Mouse (Mus musculus): ENCODE results near the gene Trim66. TPM values are rescaled to one million over a fixed set of nuclear protein-coding genes. Genes with fewer than 3 reads are reported as not detected.

Trim66 gene
- polyA plus RNA-seq, 1 experiment from 2014 or later, result 0.92 TPM

DNA sequence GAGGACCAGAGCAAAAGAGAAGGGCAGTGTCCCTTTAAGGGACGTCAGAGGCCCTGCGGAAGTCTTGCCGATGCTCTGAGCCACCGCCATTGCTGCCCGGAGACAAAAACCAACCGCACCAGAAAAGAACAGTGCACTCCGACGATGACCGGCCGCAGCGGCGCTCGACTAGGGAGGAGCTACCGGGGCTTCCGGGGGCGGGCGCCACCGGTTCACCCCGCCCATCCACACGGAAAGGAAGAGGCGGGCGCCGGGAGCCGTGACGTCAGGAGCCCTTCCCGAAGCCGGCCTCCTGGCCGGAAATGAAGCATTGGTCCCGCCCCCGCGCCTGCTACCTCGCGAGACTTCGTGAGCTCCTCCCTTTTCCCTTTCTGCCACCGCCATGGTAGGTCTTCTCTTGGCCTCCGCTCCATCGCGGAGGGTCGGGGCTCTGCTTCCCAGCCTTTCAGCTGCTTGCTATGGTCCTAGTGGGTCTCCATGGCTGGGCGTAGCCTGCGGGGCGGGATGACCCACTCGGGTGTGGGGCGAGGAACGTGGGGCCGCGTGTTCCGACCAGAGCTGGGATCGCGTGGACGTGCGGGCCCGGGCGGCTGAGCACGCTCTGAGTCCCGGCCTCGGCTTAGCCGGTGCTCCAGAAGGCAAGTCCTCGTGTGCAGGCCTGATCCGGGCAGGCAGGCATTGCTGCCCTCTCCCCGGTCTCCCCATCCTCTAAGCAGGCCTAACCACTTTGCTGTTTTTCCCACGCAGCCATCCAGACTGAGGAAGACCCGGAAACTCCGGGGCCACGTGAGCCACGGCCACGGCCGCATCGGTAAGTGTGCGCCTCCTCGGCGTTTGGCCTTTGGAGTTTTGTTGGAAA lies 11.1 kb upstream of the Trim66 start, which contains the start of gene Rpl27a:
Rpl27a (plus strand) TSS at position 310 of the 859 bp plus-strand sequence.
- Histone ChIP-seq H3K4me2 (peak within 1 kb of the TSS; percentile 86), H3K9ac (peak within 1 kb of the TSS; percentile 100), H3K9me3 (no peaks in the 10 kb centered on the region), H3K4me3 (peak within 1 kb of the TSS; percentile 97), H3K27ac (peak within 1 kb of the TSS; percentile 92), H3K4me1 (peaks cover 27% of the 10 kb centered on the region), H3K27me3 (replicated peaks) (no peaks in the 10 kb centered on the region), H3K36me3 (replicated peaks) (peaks cover 23% of the 10 kb centered on the region; the same call in 1 of the 2 replicates)
- under 1% methylated on average over 68 of the region's 72 CpGs for WGBS
- peak; percentile 96 for ATAC-seq (replicated peaks)

DNA sequence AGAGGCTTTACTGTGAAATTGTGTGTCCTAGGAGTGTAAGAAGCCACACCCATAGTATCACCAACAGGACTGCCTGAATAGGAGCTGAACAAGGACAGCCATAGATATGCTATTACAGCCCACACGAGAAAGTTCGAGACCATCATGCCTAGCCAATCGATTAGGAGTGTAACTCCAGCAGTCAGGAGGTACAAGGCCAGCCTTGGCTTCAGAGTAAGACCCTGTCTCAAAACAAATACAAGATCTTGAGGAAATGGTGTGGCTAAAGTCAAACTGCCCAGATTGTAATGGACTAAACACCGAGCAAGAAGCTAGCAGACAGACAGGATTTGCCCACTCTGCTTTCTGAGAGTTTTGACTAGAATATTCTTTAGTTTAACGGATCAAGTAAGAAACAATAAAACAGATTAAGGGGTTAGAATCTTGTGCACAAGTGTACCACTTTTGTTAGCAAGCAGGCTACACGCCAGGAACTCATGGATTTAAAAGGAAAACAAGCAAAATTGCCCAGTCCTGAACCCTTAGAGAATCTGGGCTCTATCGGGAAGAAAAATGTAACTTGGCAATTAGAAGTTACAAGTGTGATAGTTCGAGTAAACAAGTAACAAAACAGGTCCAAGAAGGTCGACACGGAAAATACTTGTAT lies 10.2 kb upstream of the Trim66 start:
- 18% methylated on average over 10 of the region's 10 CpGs for WGBS
- Histone ChIP-seq H3K9me3 (no peaks in the 10 kb centered on the region), H3K4me3 (peak overlapping the region; percentile 97), H3K27me3 (replicated peaks) (no peaks in the 10 kb centered on the region), H3K4me1 (peaks cover 27% of the 10 kb centered on the region), H3K4me2 (peak overlapping the region; percentile 68), H3K36me3 (replicated peaks) (peaks cover 22% of the 10 kb centered on the region; the same call in 1 of the 2 replicates), H3K27ac (peak overlapping the region; percentile 92), H3K9ac (peak overlapping the region; percentile 63)
- ATAC-seq (replicated peaks), result no peak

DNA sequence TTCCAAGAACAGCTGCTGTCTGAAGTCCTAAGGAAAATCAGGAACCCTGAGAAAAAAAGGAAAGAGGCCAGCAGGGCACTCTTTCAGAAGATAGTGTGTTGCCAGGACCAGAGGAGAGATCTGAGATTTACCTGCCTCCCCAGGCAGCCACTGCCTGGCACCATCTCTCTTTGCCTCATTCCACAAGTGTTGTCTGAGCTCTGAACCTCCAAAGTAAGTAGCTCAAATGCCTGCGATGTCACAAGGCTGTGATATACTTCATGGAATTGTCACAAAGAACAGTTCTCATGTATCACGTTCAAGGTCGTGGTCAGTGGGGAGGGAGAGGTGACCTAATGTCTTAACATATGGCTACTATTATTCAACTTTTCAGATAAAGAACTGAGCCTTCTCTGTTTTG lies 8.6 kb upstream of the Trim66 start:
- ATAC-seq (replicated peaks), result no peak
- H3K4me3 ChIP-seq, result no peak overlapping the region
- no peak overlapping the region for H3K9ac ChIP-seq
- H3K4me1 ChIP-seq, result peaks cover 27% of the 10 kb centered on the region
- H3K27me3 ChIP-seq (replicated peaks), result no peaks in the 10 kb centered on the region
- H3K36me3 ChIP-seq (replicated peaks), result peaks cover 7% of the 10 kb centered on the region; the same call in 1 of the 2 replicates
- 93% methylated on average over 3 of the region's 3 CpGs for WGBS
- no peak overlapping the region for H3K4me2 ChIP-seq
- H3K9me3 ChIP-seq, result no peaks in the 10 kb centered on the region
- H3K27ac ChIP-seq, result no peak overlapping the region

DNA sequence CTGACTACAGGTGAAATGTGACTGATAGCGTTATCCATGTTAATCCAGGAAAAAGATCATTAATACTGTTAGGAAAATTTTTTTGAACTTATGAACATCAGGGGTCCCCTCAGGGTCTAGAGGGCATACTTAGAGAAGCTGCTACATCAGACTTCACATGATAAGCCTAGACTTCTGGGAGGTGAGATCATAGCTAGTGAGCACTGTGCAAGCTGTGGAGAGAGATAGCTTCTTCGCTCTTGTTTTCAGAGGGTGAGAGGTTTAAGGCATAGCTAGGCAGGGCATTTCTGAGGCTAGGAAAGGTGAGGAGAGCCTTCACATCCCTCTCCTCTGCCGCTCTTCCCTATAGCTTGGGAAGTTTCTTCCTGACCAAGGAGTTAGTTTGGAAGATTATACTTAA lies 3.9 kb upstream of the Trim66 start:
- Histone ChIP-seq H3K36me3 (replicated peaks) (no peaks in the 10 kb centered on the region), H3K9ac (no peak overlapping the region), H3K27me3 (replicated peaks) (no peaks in the 10 kb centered on the region), H3K27ac (no peak overlapping the region), H3K4me1 (peaks cover 11% of the 10 kb centered on the region), H3K4me3 (no peak overlapping the region), H3K4me2 (no peak overlapping the region), H3K9me3 (no peaks in the 10 kb centered on the region)
- WGBS, result 96% methylated on average over 3 of the region's 3 CpGs
- ATAC-seq (replicated peaks), result no peak

DNA sequence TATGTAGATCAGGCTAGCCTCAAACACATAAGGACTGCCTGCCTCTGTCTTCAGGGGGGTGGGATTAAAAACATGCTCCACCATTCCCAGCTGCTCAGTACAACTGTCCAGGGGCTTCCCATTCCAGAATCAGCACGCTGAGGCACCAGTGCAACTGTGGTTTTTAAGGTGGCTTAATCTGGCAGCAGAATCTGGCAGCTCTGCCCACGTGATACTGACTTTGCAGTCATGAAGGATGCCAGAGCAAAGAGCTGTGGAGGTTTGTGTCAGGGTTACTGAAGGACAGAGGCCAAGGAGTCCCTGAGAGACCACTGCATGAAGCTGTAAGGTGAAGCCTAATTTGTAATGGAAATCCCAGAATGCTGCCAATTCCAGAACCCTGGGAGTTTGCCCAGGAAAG lies 2.9 kb upstream of the Trim66 start:
- H3K9me3 ChIP-seq, result no peaks in the 10 kb centered on the region
- ATAC-seq (replicated peaks), result no peak
- H3K27me3 ChIP-seq (replicated peaks), result no peaks in the 10 kb centered on the region
- H3K4me2 ChIP-seq, result no peak overlapping the region
- 69% methylated on average over 2 of the region's 2 CpGs for WGBS
- no peaks in the 10 kb centered on the region for H3K36me3 ChIP-seq (replicated peaks)
- H3K9ac ChIP-seq, result no peak overlapping the region
- H3K4me1 ChIP-seq, result peaks cover 14% of the 10 kb centered on the region
- H3K4me3 ChIP-seq, result no peak overlapping the region
- H3K27ac ChIP-seq, result no peak overlapping the region

DNA sequence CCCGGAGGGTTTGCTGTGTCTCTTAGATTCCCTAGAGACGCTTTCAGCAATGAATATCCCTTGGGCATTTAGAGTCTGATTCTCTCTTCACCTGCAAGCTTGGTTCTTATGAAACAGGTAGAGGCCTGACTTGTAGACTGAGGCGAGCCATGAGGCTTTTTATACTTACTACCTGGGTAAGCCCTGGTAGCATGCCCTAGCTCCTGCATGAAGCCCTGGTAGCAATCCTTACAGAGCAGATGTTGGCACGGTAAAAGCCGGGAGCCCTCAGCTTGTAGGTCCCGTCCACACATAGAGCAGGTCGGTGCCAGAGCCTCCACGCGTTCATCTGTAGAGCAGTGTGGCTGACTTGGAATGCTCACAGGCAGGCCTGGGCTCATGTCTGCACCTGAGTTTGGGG lies 362 bp downstream of the Trim66 start:
- WGBS, result 38% methylated on average over 9 of the region's 9 CpGs
- peak; percentile 53 for ATAC-seq (replicated peaks)
- no peak overlapping the region for H3K9ac ChIP-seq

DNA sequence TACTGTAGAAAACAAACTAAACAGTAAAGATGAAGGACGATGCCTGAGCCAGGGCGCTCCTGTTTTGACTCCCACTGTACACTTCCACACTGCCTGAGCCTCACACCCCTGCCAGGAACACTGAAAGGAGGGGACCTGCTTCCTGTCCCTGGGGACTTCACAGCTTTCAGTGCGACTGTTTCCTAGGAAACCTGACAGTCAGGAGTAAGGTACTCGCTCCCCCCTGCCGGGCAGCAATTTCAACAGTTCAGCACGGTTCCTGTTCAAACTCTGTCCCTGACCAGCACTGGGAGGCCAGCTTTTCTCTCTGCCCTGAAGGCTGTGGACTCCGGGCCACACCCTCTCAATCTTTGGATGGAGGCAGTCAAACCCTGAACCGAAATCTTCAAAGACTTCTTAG lies 815 bp downstream of the Trim66 start:
- no peaks in the 10 kb centered on the region for H3K36me3 ChIP-seq (replicated peaks)
- H3K4me2 ChIP-seq, result peak overlapping the region; percentile 25
- no peaks in the 10 kb centered on the region for H3K27me3 ChIP-seq (replicated peaks)
- H3K9me3 ChIP-seq, result no peaks in the 10 kb centered on the region
- ATAC-seq (replicated peaks), result peak; percentile 80
- peak overlapping the region; percentile 44; the same call in 1 of the 2 replicates for H3K27ac ChIP-seq
- 3% methylated on average over 8 of the region's 8 CpGs for WGBS
- H3K9ac ChIP-seq, result no peak overlapping the region
- H3K4me1 ChIP-seq, result peaks cover 14% of the 10 kb centered on the region
- H3K4me3 ChIP-seq, result no peak overlapping the region

More for the DNA sequence above, 362 bp downstream of the Trim66 start:
- Histone ChIP-seq H3K27me3 (replicated peaks) (no peaks in the 10 kb centered on the region), H3K9me3 (no peaks in the 10 kb centered on the region), H3K4me3 (no peak overlapping the region), H3K4me2 (peak overlapping the region; percentile 25; the same call in 1 of the 2 replicates), H3K36me3 (replicated peaks) (no peaks in the 10 kb centered on the region), H3K27ac (peak overlapping the region; percentile 44; the same call in 1 of the 2 replicates), H3K4me1 (peaks cover 14% of the 10 kb centered on the region)

DNA sequence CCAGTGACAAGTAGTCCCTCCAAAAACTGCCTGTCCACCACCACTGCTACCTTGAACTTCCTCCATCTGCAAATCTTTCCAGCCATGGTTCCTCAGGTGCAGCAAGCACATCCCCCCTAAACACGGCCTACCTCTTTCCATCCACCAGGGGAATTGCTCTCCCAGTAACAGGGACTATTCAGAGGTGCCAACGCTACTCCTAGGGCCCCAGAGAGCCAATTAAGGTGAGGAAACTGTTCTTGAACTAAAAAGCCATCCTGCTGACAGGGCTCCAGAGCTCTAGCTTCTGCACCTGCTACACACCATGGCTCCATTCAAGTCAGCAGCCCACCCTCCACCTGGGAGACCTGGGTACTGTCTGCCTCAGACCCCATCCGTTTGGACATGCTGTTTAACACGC lies 10.4 kb downstream of the Trim66 start:
- no peak for ATAC-seq (replicated peaks)
- Histone ChIP-seq H3K4me1 (peaks cover 19% of the 10 kb centered on the region), H3K36me3 (replicated peaks) (no peaks in the 10 kb centered on the region), H3K27me3 (replicated peaks) (no peaks in the 10 kb centered on the region), H3K27ac (no peak overlapping the region), H3K9ac (no peak overlapping the region), H3K4me3 (no peak overlapping the region), H3K4me2 (no peak overlapping the region), H3K9me3 (no peaks in the 10 kb centered on the region)
- 46% methylated on average over 4 of the region's 4 CpGs for WGBS

DNA sequence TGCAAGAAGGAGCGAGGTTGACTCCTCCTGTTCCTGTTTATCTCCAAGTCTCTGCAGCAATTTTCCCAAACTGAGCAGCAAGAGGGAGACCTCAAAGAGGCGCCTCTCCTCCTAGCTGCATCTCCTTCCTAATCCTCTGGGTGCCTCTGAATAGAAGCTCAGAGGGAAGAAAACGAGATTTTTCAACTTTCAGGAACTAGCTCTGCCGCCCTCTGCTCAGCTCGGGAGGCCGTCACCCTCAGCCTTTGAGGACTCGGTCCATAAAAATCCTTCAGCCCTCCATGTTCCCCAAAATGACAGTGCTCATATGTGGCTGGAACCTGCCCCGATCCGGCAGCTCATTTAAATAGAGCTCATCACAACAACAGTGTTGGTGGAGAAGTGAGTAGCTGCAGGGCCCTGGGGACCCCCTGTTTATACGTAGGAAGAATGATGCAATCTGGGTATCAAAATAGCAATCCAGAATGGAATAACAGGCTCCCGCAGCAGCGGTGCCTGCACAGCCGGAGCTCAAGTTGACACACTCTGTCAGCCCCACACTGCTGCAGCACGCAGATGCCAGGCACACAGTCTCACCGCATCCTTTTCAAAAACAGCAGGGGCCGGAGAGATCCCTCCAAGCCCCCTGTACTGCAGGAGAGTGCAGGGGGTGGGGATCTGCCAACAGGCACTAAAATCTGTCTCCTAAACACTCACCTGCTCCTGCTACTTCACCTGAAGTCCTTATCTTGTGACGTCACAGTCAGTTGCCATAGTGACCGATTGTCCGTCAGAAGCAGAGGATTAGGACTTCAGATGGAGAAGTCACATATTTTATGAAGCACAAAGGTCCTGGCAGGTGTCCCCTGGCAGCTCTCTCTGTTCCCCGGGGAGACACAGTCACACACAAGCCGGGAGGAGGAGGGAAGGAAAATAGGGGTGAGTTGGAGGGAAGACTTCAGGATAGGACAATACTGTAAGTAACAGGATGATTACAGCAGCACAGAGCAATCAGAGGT lies 14.3 kb downstream of the Trim66 start:
- Histone ChIP-seq H3K4me1 (peaks cover 19% of the 10 kb centered on the region), H3K27me3 (replicated peaks) (no peaks in the 10 kb centered on the region), H3K36me3 (replicated peaks) (no peaks in the 10 kb centered on the region), H3K9ac (peak overlapping the region; percentile 40), H3K9me3 (no peaks in the 10 kb centered on the region), H3K27ac (peak overlapping the region; percentile 70), H3K4me3 (peak overlapping the region; percentile 42), H3K4me2 (peak overlapping the region; percentile 67)
- WGBS, result 4% methylated on average over 21 of the region's 21 CpGs
- ATAC-seq (replicated peaks), result peak; percentile 92

DNA sequence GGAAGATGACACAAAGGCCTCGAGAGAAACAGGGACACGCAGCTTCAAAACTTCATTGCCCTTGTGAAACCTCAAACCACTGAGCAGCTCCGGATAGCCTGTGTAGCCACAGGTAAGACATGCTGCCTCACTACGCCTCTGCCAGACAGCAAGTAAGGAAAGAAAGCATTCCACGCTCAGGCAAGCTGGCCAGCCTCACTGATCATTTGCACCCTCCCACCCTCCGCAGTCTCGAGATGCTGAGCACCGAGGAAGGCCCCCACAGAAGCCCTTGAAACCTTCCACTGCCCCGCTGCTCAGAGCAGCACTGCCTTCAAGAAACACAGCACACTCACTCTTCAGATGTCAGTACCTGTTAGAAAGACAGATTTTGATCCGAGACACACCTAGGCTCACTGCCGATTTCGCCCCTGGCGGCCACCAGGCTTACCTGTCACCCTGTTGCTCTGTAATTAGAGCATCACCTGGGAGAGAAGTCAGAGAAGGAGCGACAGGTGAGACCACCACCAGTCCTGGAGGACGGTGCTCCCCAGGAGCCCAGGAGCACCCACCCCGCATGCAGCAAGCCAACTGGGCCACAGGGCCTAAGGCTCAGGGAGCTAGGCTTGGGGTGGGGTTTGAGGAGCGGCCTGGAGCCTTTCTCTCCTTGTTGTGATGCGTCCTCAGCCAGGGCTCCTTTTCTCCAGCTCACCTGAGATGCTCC lies 15.2 kb downstream of the Trim66 start:
- no peaks in the 10 kb centered on the region for H3K9me3 ChIP-seq
- no peaks in the 10 kb centered on the region for H3K36me3 ChIP-seq (replicated peaks)
- peak; percentile 43 for ATAC-seq (replicated peaks)
- peak overlapping the region; percentile 42 for H3K4me3 ChIP-seq
- H3K27ac ChIP-seq, result peak overlapping the region; percentile 70
- 53% methylated on average over 18 of the region's 18 CpGs for WGBS
- peak overlapping the region; percentile 67 for H3K4me2 ChIP-seq
- no peaks in the 10 kb centered on the region for H3K27me3 ChIP-seq (replicated peaks)
- H3K4me1 ChIP-seq, result peaks cover 19% of the 10 kb centered on the region
- H3K9ac ChIP-seq, result peak overlapping the region; percentile 40; the same call in 1 of the 2 replicates

DNA sequence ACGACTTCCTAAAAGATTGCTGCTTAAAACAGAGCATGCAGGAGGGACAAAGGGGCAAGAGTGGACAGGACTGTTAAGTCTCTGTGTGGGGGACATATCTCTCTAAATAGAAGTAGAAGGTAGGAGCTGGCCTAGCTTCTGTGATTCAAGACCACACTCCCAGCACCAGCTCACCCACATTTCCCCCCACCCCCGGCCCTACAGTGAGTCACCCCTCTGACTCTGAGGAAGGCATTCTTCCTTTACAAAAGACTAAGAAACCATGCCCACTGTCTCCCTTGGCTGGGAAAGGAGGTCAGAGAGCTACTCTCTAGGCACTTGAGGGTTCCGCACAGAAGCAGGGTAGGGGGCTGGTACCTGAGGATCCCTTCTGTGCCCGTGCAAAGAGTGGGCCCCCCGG lies 23.7 kb downstream of the Trim66 start:
- Histone ChIP-seq H3K4me3 (no peak overlapping the region), H3K27ac (no peak overlapping the region), H3K4me2 (no peak overlapping the region), H3K9me3 (no peaks in the 10 kb centered on the region), H3K4me1 (no peaks in the 10 kb centered on the region), H3K36me3 (replicated peaks) (no peaks in the 10 kb centered on the region), H3K9ac (no peak overlapping the region), H3K27me3 (replicated peaks) (no peaks in the 10 kb centered on the region)
- ATAC-seq (replicated peaks), result no peak
- 65% methylated on average over 5 of the region's 5 CpGs for WGBS
